Mouse (Mus musculus): ENCODE results near the gene Sh2d1a.

Sh2d1a gene

DNA sequence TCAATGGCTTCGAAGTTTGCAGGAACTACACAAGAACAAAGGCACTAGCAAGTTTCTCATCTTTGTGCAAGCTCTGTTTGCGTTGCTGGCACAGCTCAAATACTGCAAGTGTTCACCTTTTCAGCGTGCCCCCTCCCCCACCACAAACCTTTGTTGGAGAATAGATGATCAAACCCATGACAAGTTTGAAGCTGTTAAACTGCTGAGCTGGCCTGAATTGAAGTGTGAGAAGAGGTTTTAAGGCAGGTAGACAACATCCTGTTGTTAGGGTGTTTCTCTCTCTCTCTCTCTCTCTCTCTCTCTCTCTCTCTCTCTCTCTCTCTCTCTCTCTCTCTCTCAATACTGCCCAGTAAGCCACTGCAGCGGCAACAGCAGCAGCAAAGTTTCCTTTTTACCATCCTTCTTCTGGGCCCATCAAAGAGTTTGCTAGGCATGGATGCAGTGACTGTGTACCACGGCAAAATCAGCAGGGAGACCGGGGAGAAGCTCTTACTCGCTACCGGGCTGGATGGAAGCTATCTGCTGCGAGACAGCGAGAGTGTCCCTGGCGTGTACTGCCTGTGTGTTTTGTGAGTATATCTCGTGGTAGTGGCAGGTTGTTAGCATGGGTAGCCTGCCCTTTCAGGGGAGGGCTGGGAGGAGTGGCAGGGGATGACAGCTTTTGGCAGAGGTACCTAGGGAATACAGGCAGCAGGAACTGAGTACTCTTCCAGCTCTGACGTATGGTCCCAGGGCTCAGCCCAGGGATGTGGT is at the start of gene Sh2d1a:
Gene Sh2d1a, plus strand, starts transcription at position 163 of the 753 bp plus-strand sequence.
- no peak for DNase-seq (ENCODE audit: low spot score in 2 of 2)

DNA sequence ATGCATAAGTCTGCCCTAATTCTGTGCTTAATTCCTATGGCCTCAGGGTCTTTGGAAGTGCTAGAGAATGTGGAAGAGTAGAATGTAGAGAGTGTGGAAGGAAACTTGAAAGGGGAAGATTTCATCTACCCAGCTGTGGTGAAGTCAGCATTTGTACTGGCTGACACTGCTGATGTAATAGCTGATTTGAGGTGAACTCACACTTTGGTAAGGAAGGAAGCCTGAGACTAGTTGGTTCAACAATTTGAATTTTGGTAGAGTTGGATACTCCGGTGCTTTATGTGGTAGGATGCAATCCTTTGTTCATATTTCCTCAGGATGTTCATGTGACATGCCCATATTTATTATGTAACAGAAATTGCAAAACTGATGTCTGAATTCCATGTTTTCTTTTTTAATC is 49.3 kb upstream of the Sh2d1a start:
- no peak for DNase-seq (ENCODE audit: low spot score in 2 of 2)

DNA sequence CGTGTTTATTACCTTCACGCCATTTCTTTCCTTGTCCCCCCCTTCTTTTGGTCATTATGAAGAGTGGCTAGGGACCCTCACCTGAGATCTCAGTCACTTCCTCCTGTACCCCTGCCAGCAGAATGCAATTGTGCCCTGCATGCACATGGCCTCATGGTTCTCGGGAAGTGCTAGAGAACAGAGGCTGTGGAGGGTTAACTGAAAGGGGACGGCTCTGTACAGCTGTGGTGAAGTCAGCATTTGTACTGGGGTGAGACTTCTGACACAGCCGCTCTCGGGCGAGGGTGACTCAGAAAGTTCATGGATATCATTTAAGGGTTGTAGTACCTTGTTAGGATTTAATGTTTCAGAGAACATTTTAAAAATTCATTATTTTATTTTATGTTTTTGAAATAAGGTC is 47.7 kb upstream of the Sh2d1a start:
- DNase-seq (ENCODE audit: low spot score in 2 of 2): no peak

DNA sequence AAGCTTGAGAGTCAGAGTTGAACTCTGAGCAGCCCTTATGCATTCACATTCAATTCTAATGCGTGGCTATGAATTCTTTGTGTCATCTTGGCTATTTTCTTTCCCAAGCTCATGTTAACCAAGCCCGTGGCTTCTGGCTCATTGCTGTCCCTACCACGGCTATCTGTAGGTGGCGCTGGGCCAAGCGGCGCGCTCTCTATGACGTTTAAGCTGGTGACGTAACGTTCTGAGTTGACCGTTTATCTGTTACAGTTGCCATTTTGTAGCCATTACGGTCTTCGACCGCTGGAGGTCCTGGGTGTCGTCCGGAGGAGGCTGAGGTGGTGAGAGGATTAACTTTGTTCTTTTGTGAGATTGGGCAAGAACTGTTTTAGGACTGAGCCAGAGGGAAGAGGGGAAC is 12.8 kb upstream of the Sh2d1a start, which contains the start of gene Tex13c2:
Gene Tex13c2, plus strand, starts transcription at position 246 of the 400 bp plus-strand sequence.
- DNase-seq (ENCODE audit: low spot score in 2 of 2): no peak

DNA sequence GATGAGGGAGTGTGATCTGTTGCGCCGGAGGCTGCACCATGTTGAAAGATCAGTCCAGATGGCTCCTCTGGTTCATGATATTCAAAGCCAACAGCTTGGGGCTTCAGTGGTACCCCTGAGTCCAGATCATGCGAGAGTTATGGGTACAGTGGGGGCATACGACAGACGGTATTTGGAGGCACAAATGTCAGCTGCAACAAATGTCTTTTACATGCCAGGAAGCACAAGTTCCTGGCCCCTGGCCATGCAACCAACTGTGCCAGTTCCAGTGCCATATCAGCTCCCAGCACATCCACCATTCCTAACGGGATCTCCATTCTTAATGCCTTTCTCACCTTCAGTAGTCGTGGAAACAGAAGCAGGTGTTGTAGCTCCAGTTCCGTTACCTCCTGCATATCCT is 11.9 kb upstream of the Sh2d1a start:
- no peak for DNase-seq (ENCODE audit: low spot score in 2 of 2)

DNA sequence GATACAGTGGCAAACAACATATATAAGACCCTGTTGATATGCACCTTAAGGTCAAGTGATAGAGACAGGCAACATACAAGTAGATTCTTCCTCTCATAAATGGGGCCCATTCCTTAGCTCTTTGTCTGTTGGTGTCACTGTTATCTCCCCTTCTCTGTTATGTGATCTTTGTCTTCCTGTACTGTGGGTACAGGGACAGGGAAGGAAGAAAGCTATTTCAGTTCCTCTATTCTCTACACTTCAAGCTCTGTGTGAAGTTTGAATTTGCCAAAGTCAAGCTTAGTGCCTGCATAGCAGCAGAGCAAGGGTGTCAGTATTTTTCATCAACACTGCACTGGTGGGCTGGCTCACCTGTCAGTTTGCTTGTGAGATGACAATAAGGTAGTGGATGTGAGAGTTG is 1.7 kb upstream of the Sh2d1a start:
- no peak for DNase-seq (ENCODE audit: low spot score in 2 of 2)

DNA sequence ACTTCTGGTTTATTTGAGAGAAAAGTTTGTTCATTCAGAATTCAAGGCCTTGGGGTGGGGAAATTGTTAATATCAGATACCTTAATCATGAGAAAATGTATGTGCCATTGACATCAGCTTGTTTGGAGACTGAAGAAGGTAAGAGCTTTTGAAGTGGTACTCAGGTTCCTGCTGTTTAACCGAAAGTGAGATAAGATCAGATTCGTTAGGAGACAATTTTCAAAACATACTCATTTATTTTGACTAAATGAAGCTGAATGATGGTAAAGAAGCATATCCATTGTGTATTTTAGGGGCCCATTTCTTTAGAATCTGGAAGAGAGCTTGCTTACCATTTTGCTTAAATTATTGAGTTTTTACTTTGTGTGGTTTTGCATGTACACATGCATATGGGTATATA is 8.9 kb downstream of the Sh2d1a start:
- DNase-seq (ENCODE audit: low spot score in 2 of 2): no peak

DNA sequence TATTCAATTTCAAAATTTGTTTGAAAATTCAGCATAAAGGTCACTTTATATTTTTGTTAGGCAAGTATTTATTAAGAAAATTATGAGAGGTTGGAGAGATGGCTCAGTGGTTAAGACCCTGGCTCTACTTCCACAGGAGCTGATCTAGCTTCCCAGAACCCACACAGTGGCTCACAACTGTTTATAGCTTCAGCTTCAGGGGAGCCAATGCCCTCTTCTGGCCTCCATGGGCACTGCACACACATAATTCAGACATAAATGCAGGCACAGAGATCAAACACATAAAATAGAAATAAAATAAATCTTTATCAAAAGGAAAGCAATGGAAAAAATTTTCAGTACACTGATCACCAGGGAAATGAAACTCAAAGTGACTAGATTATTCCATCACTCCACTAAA is 10.3 kb downstream of the Sh2d1a start:
- DNase-seq (ENCODE audit: low spot score in 2 of 2): no peak

DNA sequence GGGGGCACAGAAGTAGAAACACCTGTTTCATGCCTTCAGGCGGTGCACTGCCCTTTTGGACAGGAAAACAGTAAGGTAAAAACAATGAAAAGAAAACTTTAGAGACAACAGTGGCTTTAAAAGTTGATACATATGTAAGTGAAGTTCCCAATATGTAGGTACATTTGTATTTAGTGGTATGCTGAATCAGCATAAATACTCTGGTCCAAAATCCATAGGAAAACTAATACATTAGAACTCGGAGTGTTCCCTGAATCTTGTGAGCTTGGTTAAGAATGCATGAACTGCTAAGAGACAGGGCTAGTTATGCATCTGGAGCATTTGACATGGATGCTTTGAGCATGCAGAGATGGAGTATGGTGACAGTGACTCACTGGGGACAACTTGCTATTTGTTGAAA is 20.6 kb downstream of the Sh2d1a start:
- no peak for DNase-seq (ENCODE audit: low spot score in 2 of 2)

DNA sequence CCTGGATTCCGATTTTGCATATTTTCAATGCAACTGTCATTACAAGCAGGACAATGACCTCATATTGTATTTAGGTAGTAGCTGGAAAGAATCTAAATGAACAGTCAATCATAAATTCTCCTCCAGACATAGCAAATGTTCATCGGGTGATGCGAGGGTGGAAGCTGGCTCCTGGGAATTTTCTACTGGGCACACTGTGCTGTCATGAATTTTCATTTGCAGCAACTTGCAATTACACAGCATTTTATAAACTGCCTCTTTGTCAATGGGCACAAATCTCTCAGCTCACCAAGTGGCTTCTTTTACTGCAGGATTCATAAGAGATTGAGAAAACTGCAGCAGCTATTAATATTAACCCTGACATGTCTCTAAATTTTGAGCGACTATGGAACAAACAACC is 28.4 kb downstream of the Sh2d1a start:
- DNase-seq (ENCODE audit: low spot score in 2 of 2): no peak

DNA sequence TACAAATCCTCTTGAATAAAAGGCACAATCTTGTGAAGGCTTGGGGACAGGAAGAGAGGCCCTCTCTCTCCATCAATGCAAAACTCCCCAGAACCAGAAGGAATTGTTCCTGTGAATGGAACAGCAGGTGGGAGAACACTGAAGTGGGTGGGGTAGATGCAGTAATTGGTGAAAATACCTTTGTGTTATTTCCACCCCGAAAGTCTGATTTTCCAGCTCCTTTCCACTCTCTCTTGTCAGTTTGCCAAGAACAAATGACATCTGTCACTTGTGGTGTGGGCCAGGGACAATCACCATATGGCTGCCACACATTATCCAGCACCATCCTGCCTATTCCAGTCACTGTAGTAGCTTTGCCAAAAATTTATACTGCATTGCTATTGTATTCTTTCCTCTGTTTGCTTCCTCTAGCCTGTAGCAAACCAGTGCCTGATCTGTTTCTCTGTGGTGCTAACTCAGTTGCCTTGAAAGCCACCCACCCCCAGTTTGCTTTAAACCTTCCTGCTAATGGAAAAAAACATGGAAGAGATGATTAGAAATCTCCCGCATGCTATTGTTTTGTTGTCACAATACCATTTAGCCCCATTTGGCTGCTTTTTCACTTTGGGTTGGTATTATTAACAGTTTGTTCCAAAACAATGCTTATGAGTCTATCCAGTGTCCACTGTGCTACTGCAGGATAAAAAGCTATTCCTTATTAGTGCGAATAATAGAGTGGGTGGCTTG is 37.9 kb downstream of the Sh2d1a start:
- DNase-seq (ENCODE audit: low spot score in 2 of 2): peak; percentile 13 to 15

DNA sequence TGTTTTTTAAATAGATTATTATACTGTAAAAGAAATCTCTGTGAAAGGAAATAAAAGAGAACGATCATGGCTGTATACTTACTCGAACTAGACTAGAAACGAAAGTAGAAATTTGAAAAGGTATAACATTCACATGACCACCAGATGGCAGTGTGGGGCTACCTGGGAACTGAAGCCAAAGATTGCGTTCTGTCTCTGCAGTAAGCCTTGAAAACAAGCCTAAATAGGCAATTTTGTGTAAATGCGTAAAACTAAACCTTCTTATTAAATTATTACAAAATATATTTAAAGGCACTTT is 38.5 kb downstream of the Sh2d1a start:
- peak; percentile 51 to 75 for DNase-seq (ENCODE audit: low spot score in 2 of 2)

DNA sequence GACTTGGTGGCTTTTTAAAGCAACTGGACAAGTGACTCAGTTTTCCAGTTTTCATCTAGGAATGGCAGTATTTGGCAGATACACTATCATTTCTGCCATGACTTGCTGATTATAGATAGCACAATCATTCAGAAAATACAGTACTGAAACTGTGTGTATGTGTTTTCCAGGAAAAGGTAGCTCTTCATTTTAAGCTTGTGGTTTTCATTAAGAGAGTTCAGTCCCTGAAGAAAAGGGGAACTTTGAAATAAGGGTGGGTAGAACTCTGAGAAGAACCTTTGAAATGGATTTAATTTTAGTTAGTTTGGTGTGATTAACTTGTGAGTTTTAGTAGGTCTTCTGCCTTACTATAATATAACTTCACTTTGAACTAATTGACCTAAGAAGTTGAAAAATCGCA is 42.8 kb downstream of the Sh2d1a start:
- DNase-seq (ENCODE audit: low spot score in 2 of 2): no peak

DNA sequence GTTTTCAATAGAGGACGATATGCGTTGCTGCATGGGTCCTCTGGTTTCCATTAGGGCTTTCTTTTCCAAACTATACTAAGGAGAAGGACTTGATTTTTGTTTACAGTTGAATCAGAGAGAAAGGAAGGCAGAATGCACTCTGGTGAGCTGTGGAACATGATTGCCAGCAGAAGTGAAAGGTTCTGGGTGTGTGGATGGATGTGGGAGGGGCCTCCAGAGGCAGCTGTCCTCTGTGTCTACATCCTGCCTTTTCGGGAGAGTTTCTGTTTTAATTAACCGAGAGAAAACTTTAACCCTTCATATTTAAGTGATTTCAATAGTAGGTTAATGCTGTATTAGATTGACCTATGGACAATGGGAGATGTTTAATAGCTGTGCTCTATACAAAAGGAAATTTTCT is 46.3 kb downstream of the Sh2d1a start:
- DNase-seq (ENCODE audit: low spot score in 2 of 2): no peak

DNA sequence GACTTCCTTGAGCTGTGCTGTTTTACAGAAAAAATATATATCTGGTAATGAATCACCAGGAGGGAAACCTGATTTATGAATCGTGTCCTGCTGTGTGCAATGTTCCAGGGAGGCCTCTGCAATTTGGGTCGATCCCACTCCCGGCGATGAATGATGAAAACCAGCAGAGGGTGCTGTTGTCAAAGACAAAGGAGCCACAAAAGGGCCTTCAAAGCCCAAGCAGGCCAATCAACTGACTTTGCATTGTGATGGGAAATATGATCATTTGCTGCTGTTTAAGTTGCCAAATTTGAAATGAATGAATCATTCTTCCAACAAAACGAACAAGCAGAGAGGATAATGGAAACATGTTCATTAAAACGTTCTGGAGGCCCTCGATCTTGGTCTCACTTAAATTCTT is 55.0 kb downstream of the Sh2d1a start:
- peak; percentile 61 to 62 for DNase-seq (ENCODE audit: low spot score in 2 of 2)

DNA sequence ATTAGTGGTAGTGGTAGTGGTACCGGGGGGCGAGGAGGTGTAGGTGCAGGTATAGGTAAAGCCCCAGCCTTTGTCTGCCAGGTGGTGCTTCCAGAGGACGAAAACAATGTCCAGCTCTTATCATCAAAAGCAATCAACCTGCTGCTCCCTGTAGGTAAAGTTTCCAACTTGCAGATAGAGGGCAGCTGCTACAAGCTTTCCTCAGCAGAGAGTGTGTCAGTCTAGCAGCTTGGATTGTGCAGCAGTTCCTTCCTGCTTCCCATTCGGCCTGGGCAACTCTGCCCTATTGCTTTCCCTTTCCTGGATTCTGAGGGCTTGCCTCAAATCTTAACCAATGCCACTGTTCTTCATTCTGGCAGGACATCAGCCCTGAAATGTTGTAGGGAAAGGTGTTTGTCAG is 56.4 kb downstream of the Sh2d1a start:
- DNase-seq (ENCODE audit: low spot score in 2 of 2): no peak

Measured in right cerebral cortex, adult 2 months (tissue).